Mouse (Mus musculus): ENCODE results near the gene Tuba3b.

Gene Tuba3b

DNA sequence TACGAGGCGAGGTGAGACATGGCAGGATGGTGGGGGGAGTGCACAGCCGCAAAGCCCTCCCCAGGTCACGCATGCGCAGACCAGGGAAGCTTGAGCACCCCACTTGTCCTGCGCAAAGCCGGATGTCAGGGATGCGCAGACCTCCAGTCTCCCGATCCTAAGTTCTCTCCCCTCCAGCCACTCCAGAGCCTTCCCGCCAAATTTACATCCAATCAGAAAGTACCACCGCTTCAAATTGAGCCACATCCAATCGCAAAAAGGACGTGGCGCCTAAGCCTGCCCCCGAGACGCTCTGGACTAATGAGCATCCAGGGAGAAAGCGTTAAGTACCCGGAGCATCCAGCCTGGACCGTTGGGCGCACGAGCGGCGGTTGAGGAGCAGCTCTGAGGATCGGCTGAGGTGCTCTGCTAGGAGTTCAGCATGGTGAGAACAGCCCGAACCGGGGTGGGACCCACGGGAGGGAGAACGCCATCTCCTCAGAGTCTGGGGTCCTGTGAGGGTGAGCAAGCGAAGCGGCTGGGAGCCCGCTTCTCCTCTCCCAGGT is at the start of gene Tuba3b:
Gene Tuba3b (plus strand): TSS at position 92 of the 545 bp plus-strand sequence.
- no peak for DNase-seq (ENCODE audit: low spot score)

DNA sequence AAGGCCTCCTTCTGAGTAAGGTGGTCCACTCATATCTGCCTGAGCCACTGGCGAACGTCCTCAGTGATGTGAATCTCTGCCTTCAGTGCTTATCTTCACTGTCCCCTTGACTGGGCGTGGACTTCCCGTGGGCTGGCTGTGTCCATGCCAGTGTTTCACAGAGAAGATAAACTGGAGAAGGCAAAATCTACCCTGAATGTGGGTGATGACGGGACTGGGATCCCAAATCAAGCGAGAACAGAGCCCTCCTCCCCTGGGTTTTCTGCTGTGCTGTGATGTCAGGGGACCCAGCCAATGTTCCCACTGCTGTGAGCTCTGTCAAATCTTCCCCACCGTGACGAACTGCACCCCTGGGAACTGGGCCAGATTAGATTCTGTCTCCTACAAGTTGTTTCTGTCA is 48.3 kb upstream of the Tuba3b start:
- DNase-seq (ENCODE audit: low spot score), result no peak

DNA sequence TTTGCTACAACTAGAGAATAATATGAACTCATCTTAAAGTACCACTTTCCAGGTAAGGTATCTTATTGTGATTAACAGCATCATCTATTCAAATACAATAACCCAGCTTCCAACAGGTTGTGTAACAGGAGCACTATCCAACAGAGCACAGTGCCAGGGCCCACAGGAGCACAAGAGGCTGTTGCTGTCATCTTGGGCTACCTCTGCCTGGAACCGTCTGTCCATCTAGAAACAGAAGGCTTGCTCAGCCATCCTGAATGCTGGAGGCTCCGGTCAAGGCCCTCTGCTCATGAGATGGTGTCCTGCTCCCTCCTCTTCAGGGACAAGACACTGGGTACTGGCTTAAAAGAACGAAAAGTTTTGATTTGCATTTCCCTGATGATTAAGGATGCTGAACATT is 47.7 kb upstream of the Tuba3b start:
- DNase-seq (ENCODE audit: low spot score), result no peak

DNA sequence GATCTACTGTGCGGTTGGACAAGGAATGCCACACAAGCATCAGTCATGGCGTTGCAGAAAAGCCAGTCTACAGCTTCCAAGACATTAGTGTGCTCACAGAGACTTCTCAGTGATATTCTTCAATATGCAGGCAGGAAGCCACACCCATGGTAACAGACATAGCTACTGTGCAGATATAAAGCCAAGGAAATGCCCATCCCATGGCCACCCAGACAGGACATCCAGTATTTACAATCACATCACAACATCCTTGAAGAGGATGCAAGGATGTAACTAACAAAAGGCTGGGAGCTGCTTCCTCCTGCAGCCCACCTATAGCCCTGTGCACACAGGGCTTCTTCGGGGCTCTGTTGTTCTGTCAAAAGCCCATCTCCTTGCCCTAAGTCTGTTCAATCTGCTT is 46.9 kb upstream of the Tuba3b start:
- no peak for DNase-seq (ENCODE audit: low spot score)

DNA sequence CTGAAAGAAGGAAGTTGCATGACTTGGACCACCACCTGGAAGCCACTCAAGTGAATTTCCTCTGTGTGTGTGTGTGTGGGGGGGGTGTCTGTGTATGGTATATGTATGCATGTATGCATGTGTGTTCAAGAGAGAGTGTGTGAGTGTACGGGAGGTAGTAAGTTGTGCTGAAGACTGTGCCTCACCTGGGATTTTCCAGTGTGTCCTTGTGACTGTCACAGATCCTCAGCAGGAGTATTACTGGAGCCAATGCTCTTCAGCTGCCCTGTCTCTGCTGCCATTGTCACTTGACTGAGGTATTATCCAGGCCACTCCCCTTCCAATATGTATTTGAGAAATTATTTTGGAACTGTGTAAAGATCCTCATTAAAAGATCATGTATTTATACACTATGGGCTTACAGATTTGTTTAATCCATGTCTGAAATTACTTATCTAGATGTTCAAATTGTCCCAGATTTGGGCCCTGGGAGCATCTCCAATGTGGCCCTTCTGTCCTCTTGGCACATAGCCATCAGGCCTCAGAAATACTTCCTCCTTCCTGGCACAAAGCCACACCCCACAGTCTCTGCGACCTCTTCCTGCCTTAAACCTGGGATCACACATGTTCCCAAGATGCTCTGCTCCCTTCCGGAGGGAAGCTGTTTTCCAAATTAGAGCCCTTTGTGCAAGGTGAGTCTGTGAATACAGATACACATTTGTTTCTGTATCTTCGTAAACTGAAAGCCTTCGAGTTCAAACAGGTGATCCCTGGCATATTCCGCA is 42.1 kb upstream of the Tuba3b start:
- DNase-seq (ENCODE audit: low spot score), result no peak

DNA sequence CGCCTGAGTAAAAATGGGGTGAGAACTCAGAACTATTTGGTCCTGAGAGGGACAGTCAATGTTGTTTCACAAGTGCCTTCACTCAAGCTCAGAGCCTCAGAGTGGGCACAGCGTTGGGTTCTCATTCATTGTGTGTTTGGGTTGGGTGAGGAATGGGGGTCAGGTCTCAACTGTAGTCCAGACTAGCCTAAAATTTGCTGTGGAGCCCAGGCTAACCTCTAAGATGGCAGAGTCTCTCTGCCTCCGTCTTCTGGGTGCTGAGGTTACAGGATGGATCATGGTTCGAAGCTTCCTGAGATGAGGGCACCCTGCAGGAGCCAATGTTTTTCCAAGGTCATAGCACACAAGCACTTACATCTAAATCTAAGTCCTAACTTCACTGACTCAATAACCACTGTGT is 38.8 kb upstream of the Tuba3b start:
- DNase-seq (ENCODE audit: low spot score), result no peak

DNA sequence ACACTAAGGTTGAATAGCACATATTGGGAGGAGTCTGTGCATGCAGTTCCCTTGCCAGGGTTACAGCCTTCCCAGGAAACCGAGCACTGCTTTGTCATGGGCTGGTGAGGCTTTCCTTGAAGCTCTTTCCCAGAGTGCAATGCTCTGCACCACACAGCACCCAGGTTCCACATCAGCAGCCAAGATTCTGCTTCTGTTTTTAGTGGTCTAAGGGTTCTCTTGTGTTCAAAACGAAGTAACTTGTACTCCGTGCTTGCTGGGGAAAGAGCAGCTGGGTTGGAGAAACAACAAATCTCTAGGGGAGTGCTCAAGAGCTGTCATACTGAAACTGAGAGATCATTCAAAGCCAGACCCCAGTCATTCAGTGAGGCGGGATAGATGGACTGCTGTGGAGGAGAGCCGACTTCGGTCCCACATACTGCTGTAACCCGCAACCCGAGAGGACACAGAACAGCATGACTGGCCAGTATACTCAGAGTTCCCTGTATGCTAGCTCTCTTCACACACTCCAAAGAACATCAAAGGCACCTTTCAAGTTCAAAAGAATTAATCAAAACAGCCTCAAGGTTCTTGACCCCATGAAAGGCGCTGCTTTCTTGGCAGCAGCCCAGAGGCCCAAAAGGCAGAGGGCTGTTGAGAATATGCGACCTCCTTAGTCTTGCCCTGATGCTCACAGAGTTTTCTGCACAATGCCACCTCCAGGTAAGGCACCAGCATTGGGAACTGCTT is 36.9 kb upstream of the Tuba3b start:
- DNase-seq (ENCODE audit: low spot score), result no peak

DNA sequence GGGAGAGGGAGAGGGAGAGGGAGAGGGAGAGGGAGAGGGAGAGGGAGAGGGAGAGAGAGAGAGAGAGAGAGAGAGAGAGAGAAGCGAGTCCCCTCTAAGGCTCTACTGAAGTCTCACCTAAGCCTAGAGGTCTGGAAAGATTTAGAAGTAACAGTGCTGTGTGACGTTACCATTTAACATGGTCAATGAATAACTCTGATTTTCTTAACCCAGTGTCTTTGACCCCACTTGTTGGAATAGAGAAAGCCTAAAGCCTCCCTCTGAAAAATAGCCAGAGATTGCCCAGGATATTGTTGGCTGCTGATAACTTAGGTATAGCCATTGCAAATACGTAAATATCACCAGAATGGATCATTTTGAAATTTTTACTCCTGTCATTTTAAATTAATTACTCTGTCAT is 35.8 kb upstream of the Tuba3b start:
- DNase-seq (ENCODE audit: low spot score), result no peak

DNA sequence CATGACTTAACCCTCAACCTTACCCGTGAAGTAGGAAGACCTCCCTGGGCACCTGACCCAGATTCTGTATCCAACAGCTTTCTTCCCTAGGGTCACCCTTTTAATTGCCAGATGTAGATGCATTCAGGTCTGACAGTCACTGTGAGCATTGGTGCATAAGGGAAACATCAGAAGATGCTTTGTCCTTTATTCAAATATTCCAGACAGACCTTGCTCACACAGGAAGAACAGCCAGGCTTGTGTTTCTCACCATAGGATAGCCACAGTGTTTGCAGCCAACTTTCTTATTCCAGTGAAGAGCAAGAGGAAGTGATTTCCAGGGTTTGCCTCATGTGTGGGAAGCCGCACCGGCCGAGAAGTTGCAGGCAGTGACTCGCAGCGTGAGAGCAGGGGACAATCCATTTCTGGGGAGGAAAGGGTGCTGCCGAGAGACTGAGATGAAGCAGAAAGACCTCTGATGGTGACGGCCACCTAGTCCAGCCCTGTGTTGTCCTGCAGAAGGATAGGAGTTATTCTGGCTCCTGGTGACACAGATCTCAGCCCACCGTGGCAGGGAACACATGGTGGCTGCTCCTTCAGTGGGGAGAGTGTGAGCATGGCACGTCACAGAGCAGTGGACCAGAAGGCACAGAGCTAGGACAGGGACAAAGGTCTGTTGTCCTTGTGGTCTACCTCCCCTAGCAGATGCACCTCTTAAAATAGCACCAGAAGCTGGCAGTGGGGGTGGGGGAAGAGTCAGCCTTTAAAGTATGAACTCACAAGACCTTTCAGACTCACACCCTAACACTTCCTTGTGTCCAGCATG is 34.0 kb upstream of the Tuba3b start:
- DNase-seq (ENCODE audit: low spot score), result peak; percentile 71

DNA sequence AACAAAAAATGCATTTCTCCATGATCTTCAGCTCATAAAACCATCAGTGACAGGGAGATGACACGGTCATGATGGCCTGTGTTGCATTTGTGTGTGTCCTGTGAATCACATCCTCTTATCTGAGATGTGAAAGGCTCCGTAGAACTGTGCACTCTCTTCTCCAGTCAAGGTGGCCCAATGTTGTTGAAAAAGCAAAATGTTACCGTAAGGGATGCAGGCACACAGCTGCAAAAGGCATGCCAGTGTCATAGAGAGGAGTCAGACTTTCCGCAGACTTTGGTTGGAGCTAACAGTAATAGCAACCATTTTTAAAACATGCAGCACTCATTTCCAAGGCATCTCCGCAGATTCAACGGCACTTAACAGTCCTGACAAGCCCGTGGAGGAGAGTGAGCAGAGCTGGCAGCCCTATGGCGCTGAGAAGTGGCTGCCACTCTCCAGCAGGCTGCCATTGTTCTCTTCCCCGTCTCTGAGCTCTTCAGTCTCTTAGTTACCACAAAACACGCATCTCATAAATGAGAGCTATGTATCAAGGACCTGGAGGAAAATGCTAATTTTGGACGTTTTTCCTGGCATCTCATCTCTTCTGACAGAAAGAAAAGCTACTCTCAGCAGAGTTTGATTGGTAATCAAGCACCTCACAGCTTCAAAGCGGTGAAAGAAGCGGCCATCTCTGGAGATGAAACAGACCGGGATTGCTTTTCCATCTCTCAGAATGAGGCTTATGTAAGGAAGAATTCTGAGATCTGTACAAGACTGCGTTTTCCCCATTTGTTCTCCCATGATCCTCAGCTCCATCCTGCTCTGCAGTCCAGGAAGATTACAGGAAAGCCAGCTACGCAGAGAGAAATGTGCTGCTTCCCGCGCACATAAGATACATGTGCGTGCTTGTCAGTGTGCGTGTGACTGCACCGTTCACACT is 30.2 kb upstream of the Tuba3b start:
- DNase-seq (ENCODE audit: low spot score), result no peak

DNA sequence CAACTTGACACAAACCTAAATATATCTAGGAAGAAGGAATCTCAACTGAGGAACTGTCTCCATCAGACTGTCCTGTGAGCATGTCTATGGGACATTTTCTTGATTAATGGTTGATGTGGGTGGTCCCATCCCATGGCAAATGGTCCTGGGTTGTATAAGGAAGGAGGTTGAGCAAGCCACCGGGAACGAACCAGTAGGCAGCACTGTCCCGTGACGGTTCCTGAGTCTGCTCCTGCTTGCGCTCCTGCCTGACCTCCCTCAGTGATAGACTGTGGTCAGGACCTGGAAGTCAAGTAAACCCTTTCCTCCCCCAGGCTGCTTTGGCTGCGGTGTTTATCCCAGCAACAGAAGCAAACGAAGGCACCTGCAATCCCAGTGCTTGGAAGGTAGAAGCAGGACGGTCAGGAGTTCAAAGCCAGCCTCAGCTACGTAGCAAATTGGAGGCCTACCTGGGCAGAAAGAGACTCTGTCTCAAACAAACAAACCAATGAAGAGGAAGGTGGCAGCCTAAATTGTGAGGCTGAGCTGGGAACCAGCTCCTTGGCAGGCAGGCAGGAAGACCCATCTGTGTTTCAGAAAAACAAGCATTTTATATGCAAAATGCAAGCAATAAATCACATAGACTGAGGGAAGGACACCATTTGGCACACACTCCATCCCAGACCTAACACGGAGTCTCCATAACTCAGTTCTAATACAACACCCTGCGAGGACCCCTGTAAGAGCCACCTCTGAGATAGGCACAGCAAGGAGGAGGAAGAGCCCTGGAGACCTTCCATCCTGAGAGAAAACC is 24.9 kb upstream of the Tuba3b start:
- DNase-seq (ENCODE audit: low spot score), result no peak

DNA sequence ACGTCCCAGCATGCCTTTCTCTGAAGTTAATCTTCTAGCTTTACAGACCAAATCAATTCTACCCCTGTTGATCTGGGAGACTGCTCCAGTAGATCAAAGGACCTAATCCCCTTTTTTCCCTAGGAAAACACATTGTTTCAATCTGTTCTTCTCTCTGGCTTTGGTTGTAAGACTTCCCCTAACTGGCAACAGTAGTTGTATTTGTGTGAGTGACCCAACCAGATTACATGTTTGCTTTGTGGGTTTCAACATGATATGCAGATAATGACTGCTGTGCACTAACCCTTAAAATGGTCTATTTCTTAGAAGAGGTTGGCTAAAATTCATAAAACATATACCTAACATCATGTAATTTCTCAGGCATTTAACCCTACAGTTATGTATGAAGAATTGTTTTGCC is 24.0 kb upstream of the Tuba3b start:
- DNase-seq (ENCODE audit: low spot score), result no peak

DNA sequence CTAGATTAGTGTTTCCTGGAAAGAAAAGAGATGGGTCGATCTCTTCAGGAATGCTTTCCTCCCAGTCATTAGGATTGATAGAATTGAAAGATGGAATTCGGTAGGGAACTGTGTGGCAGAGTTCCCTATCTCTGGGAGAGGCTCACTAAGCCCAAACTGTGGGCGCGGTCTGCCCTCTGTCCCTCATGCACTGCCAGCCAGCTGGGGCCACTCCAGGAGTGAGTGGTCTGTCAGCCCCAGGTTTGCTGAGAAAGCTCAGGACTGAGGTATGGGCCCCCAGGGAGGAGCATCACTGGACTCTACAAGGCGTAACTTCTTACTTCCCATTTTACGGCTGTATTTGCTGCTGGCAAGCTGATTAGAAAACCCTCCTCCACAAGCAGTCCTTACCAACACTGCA is 23.5 kb upstream of the Tuba3b start:
- no peak for DNase-seq (ENCODE audit: low spot score)

DNA sequence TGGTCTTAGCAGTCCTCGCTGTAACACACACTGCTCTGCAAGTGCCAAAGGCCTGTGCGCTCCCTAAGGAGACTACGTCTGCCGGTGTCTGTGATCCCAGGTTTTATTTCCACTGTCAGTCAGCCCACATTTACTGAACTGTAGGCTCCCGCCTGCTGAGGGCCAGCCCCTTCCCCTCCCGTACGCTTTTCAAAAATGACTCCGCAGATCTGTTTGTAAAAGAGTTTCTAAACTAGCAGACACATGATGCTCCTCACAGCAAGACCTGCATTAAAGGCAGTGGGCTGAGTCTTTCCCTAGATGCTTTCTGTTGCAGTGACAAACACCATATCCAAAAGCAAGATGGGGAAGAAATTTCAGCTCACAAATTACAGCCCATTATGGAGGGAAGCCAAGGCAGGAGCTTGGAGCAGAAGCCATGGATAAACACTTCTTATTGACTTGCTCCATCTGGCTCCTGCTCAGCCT is 23.0 kb upstream of the Tuba3b start:
- DNase-seq (ENCODE audit: low spot score), result no peak

DNA sequence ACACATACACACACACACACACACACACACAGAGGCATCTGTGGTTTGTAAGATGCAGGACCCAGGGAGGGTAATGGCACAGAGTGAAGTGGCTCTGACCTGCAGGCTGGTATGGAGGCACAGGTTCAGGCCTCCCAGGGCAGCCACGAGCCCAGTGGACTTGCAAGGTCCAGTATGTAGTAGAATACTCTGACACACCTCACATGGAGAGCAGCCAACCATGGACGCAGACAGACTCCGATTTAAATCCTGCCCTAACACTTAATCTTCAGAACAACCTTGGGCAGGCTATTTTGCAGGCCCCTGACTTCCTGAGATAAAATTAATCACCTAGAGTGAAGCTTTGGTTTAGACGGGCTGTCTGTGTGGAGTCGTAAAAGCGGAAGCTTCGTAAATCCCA is 21.6 kb upstream of the Tuba3b start:
- no peak for DNase-seq (ENCODE audit: low spot score)

DNA sequence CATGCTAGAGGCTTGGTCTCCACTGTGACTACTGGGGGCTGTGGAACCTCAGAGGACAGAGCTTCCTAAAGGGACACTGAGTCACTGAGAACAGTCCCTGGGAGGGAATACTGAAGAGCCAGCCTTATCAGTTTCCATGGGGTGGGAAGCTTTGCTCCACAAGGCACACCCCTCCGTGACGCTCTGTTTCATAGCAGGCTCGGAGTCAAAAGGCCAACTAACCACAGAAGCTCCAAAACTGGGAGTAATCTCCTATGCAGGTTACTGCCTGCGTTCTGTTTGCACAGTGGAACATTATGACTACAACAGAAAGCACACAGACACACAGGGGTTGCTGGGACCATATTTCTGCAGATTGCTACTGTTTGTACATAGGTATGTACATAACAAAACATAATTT is 19.7 kb upstream of the Tuba3b start:
- no peak for DNase-seq (ENCODE audit: low spot score)

DNA sequence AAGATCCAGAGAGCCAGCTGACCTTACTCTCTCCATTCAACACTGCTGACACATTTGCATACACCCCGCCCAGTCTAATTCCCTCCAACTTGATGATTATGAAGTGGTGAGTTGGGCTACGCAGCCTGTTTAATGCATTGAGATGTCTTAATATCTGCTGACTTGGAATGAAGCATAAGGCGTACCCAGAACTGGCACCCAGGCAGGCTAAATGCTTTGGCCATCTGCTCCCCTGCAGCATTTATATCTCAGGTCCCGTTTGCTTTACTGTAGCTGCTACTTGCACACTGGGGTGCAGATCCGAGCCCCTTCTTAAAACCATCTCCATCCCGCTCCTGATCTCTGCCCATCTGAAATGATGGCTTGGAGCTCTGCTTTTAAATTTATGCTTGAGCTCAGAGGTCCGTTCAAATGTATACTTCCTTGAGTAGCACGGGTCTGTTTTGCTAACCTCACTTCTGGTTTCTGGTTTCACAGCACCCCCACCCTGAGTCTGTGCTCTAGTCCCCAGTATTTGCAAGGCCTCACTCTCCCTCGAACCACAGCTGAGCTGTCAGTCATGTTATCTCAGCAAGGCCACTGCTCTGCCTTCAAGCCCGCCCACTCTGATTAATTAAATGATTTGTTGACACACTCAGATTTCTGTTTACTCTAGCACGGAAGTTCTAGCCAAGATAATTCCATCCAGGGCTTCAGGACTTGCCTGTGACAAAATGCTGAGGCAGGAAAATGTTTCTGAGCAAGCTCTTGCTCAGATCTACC is 16.6 kb upstream of the Tuba3b start:
- DNase-seq (ENCODE audit: low spot score), result no peak

DNA sequence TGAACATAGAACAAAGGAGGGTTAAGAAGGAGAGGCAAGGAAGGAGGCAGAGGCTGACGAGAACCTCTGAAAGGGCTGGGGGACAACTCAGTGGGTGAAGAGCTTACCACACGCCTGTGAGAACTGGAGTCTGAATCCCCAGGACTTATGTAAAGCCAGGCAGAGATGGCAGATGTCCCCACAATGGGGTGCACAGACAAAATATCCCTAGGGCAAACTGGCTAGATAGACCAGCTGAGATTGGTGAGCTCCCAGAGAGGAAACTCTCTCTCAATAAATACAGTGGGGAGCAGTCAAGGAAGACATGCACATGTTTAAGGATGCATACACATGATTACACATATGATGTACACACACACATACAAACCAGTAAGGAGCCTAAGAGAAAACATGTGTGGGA is 11.4 kb upstream of the Tuba3b start:
- DNase-seq (ENCODE audit: low spot score), result peak; percentile 31

DNA sequence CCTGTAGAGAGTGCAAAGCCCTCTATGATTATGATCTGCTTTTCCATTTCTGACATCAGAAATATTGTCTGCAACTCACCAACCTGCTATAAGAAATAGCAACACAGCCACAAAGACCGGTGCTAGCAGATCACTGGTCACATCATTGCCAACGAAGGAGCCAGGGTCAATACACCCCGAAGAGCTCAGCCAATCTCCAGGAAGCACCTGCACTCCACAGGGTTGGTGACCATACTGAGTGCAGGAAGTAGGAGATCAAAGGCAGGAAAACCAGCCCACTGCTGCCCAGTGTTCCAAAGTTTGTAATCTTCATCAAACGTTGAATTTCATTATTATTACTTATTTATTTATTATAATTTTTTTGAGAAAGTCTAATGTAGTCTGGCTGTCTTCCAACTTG is 10.9 kb upstream of the Tuba3b start:
- DNase-seq (ENCODE audit: low spot score), result no peak

DNA sequence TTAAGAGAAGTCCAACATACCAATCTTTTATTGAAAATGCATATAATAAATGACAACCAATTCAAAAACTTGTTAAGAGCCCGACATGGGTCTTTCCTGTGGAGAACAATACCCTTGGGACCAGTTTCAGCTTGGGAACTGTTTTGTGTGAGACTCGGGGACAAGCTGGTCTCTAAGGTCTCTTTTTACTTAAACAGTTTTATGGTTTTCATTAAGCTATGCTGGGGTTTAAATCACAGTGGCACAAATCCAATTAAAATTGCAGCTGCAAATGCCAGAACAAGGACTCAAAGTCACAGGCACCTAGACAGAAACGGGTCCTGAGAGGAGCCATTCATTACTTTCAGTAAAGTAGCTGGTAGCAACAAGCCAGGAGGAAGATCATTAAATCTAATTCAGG is 10.4 kb upstream of the Tuba3b start:
- DNase-seq (ENCODE audit: low spot score), result no peak
